Mouse (Mus musculus): ENCODE measurements around the gene Pmf1.

DNA sequence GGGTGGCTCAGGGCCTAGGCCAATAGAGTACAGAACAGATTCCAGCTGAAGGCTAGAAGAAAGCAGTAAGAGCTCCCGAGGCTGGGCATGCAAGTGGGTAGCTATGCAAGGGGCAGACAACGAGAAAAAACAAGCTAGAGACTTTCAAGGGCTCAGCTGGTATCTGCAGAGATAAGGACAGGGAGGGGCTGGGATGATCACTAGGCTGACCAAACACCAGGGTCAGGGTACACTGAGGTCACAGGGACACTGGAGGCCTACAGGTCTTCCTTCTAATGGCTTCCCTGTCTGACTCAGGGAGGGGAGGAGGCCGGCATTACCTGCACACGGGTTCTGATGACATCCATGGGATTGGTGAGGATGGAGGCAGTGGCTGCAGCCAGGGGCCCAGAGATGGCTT lies 5.5 kb upstream of the Pmf1 start:
- no peak for TF ChIP-seq POLR2A (IDR thresholded peaks at IDR 0.05; ENCODE audit: borderline replicate concordance, insufficient read depth, low read length)
- TF ChIP-seq CTCF (IDR thresholded peaks at IDR 0.05; ENCODE audit: borderline replicate concordance, insufficient read depth, low read depth, low read length) = no peak
